Mouse (Mus musculus) C2C12 (cell line): ENCODE results near the gene Sftpa1.

Experiments
- CEBPB ChIP-seq: IDR thresholded peaks from one replicate; pipeline ENCODE4 v1.6.1; 2011; ENCODE audit warnings: low read depth, mild to moderate bottlenecking, control low read depth, moderate library complexity
- CTCF ChIP-seq: IDR thresholded peaks from one replicate; pipeline ENCODE4 v1.5.1; 2011; ENCODE audit not compliant: control insufficient read depth, insufficient read depth, insufficient read length
- MAX ChIP-seq: IDR thresholded peaks from one replicate; pipeline ENCODE4 v1.6.1; 2011; ENCODE audit warnings: mild to moderate bottlenecking, control low read depth
- MYOD1 ChIP-seq: IDR thresholded peaks from one replicate; pipeline ENCODE4 v1.6.1; 2011; ENCODE audit warnings: low read depth; ENCODE audit not compliant: control insufficient read depth, insufficient read length
- MYOG ChIP-seq: IDR thresholded peaks from one replicate; pipeline ENCODE4 v1.6.1; 2011; ENCODE audit not compliant: control insufficient read depth, insufficient read length; ENCODE audit errors: extremely low read depth
- USF1 ChIP-seq: IDR thresholded peaks from one replicate; pipeline ENCODE4 v1.6.1; 2011; ENCODE audit warnings: low read depth, mild to moderate bottlenecking, control low read depth, moderate library complexity

- TF ChIP-seq CTCF: no peak
- TF ChIP-seq MAX: no peak
- no peak for TF ChIP-seq USF1
- TF ChIP-seq CEBPB: no peak
- no peak for TF ChIP-seq MYOD1
- no peak for TF ChIP-seq MYOG
These were observed 29.2 kb downstream of the Sftpa1 start for GRCm38 (mm10) chr14:41160743-41161142.
